Mouse (Mus musculus) duodenum, adult 2 months (tissue): ENCODE measurements around the gene Klk1b16. TPM values are rescaled to one million over a fixed set of nuclear protein-coding genes. Genes with fewer than 3 reads are reported as not detected.

ENCODE experiments used
- polyA plus RNA-seq: library from polyadenylated mRNA; depleted of rRNA; stranded (reverse); fragments of >200 nt; gene quantifications from 2 replicates; pipeline ENCODE4 v1.2.3, GENCODE M21; 2012; ENCODE audit warnings: low replicate concordance; rRNA removed

The Klk1b16 gene
- polyA plus RNA-seq = not detected in 2 replicates

DNA sequence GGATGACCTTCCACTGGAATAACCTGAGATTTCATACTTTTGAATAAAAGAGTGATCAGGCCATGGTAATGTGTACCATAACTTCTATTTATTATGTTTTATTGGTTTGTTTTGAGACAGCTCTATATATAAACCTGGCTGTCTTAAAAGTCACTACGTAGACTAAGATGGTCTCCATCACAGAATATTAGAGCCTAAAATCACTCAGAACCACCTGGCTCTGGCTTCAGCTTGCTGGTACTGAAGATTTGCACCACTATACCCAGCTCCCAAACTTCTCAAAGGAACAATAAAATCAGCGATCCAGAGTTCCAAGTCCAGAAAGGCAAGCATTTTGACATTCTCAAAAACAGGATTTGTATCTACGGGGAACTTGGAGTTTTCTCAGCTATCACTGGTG lies at the start of gene Klk1b16:
Gene Klk1b16, plus strand, starts transcription at position 301 of the 400 bp plus-strand sequence.

DNA sequence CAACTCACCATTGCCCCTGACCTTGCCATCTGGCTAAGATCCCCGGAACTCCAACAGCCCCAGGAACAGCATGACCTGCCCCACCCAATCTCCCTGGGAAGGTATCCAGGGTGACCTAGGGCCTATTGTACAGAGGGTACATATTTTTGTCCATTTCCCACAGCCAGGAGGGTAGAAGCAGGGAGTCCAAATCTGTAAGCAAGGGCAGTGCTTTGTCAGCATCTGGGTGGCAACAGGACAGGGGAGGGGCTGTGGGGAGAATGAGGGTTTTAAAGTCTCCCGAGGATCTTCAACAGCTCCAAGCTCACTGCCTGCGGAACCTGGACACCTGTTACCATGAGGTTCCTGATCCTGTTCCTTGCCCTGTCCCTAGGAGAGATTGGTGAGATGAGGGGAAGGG lies 34.5 kb upstream of the Klk1b16 start, which contains the start of gene Klk1b21:
Gene Klk1b21, plus strand, starts transcription at position 301 of the 400 bp plus-strand sequence.

GRCm38 (mm10) chr7:44112373-44112772 lies 24.2 kb upstream of the Klk1b16 start, which contains the start of gene Klk1b22:
Gene Klk1b22, plus strand, starts transcription at chr7:44112673.

GRCm38 (mm10) chr7:44187936-44188335 lies 51.4 kb downstream of the Klk1b16 start, which contains the start of gene Klk1b24:
Gene Klk1b24, plus strand, starts transcription at chr7:44188236.

Other genes starting within 250 kb of the Klk1b16 start
- gene Klk15, start 203.0 kb upstream of the Klk1b16 start, polyA plus RNA-seq = not detected in 2 replicates
- gene Klk1b8, start 186.1 kb upstream of the Klk1b16 start, polyA plus RNA-seq = not detected in 2 replicates
- gene Klk1b1, start 170.0 kb upstream of the Klk1b16 start, polyA plus RNA-seq = not detected in 2 replicates
- not detected in 2 replicates for gene Klk1b9, start 160.7 kb upstream of the Klk1b16 start, polyA plus RNA-seq
- gene Klk1b11, start 140.9 kb upstream of the Klk1b16 start, polyA plus RNA-seq = 0.49 TPM in 1 of 2 replicates, not detected in the other
- gene Klk1b26, start 124.6 kb upstream of the Klk1b16 start, polyA plus RNA-seq = not detected in 2 replicates
- gene Klk1b27, start 84.5 kb upstream of the Klk1b16 start, polyA plus RNA-seq = 0.14 and 0.25 TPM in 2 replicates
- not detected in 2 replicates for gene Klk1b21, start 34.4 kb upstream of the Klk1b16 start, polyA plus RNA-seq
- not detected in 2 replicates for gene Klk1b22, start 24.1 kb upstream of the Klk1b16 start, polyA plus RNA-seq
- 0.19 TPM in 1 of 2 replicates, not detected in the other for gene Klk1b24, start 51.5 kb downstream of the Klk1b16 start, polyA plus RNA-seq
- gene Klk1b3, start 61.4 kb downstream of the Klk1b16 start, polyA plus RNA-seq = 1.8 TPM in 1 of 2 replicates, not detected in the other
- 5.1 TPM in 1 of 2 replicates, not detected in the other for gene Klk1b4, start 70.7 kb downstream of the Klk1b16 start, polyA plus RNA-seq
- 0.65 and 5.5 TPM in 2 replicates for gene Klk1b5, start 79.2 kb downstream of the Klk1b16 start, polyA plus RNA-seq
- gene Klk1, start 88.6 kb downstream of the Klk1b16 start, polyA plus RNA-seq = 81.1 and 870 TPM in 2 replicates
- gene Gm36864, start 99.4 kb downstream of the Klk1b16 start, polyA plus RNA-seq = 0.08 TPM in 1 of 2 replicates, not detected in the other
- gene 1700028J19Rik, start 109.9 kb downstream of the Klk1b16 start, polyA plus RNA-seq = 1.4 TPM in 2 replicates
- gene 2410002F23Rik, start 110.0 kb downstream of the Klk1b16 start, polyA plus RNA-seq = 67.9 and 113 TPM in 2 replicates
- not detected in 2 replicates for gene Acp4, start 120.6 kb downstream of the Klk1b16 start, polyA plus RNA-seq
- 0.60 TPM in 1 of 2 replicates, not detected in the other for gene Gm15517, start 124.7 kb downstream of the Klk1b16 start, polyA plus RNA-seq
- 1.8 and 2.5 TPM in 2 replicates for gene Clec11a, start 170.1 kb downstream of the Klk1b16 start, polyA plus RNA-seq
- 0.72 and 1.6 TPM in 2 replicates for gene Shank1, start 173.5 kb downstream of the Klk1b16 start, polyA plus RNA-seq
- 0.84 and 5.3 TPM in 2 replicates for gene Syt3, start 247.3 kb downstream of the Klk1b16 start, polyA plus RNA-seq
- gene 1700008O03Rik, start 249.1 kb downstream of the Klk1b16 start, polyA plus RNA-seq = 0.92 and 1.2 TPM in 2 replicates